Mouse (Mus musculus): Measurements from ENCODE around the gene Cwh43. TPM values are rescaled to one million over a fixed set of nuclear protein-coding genes. Genes with fewer than 3 reads are reported as not detected.
"Not testable (repeated sequence)": the region's sequence is repeated elsewhere in the genome, so short reads cannot be mapped to it uniquely, and the experiment has no call there.

The Cwh43 gene
- total RNA-seq, 2 experiments from 2014 or later = not detected

GRCm38 (mm10) chr5:73468462-73469433 is 62.9 kb downstream of the Cwh43 start:
- ATAC-seq (replicated peaks; ENCODE audit: low FRiP score, poor library complexity, severe bottlenecking) = no peak

DNA sequence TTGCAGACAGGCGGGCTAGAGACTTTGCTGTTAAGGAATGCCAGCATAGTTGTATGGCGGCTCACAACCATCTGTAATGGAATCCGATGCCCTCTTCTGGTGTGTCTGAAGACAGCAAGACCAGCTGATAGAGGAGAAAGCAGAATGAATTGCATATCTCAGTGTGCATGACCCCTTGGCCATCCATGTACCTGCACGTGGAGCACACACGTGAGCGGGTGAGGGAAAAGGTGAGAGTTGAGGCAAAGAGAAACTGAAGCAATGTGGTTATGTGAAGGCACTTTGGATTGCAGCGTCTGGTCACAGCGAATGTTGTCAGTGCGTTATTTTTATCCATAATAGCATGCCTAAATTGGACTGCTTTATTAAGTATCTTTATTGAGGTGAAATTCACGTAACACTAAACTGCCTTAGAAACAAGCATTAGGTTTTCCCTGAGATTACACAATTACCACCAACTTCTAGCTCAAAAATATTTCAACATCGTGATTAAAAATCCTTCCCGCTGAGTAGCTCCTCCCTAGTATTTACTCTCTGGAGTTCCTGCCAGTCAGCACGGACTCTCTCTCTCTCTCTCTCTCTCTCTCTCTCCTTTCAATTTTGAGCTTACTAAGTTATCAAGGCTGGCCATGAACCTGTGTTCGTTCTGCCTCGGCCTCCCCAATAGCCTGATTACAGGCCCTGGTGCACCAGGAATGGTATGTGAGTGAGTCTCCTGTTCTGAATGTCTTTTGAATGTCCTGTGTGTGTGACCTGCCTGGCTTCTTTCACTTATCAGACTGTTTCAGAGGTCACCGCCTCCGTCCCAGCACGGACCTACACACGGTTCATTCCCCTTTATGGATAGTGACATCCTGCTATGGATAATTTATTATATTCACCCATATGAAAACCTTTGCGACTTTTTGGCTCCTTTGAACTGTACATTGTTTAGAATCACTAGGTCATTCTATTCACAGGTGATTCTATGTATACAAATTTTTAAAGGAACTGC is 68.8 kb downstream of the Cwh43 start:
- ATAC-seq (replicated peaks; ENCODE audit: low FRiP score, poor library complexity, severe bottlenecking) = no peak

DNA sequence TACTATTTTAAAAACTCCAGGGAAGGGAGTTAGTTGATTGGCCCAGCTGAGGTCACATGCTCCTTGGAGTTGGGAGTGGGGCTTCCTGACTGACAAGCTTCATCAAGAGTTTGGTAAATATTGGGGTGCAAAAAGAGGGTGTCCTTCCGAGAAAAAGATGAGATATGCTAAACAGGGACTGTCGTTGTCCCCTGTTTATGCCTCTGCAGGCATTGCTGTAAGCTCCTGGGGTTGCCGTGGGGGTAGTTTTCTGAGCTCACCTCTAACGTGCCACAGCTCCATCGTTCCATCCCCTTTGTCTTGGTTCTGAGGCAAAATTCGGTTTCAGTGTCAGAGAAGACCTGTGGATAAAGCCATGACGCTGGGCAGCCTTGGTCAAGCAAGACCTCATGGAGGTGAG is 74.8 kb downstream of the Cwh43 start, which contains the start of gene Dcun1d4:
TSS of gene Dcun1d4 (plus strand) at position 301 of the 400 bp plus-strand sequence.
- no peak for ATAC-seq (replicated peaks; ENCODE audit: low FRiP score, poor library complexity, severe bottlenecking)

GRCm38 (mm10) chr5:73481401-73481800 is 75.5 kb downstream of the Cwh43 start:
- no peak for ATAC-seq (replicated peaks; ENCODE audit: low FRiP score, poor library complexity, severe bottlenecking)

DNA sequence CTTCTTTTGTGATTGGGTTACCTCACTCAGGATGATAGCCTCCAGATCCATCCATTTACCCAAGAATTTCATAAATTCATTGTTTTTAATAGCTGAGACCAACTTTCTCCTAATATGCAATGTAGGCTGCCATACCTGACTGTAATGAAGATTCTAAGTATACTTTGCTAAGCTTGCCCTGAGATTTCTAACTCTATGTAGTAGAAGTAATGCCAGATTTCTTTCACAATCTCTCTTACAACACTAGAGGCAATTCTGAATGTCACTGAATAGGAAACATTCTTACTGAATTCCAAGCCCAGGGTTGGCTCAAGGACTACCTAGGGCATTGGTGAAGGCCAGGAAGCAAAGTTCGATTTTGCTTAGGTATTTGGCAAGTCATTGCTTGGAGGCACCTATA is 76.5 kb downstream of the Cwh43 start:
- ATAC-seq (replicated peaks; ENCODE audit: low FRiP score, poor library complexity, severe bottlenecking) = not testable (repeated sequence)

- ATAC-seq (replicated peaks; ENCODE audit: low FRiP score, poor library complexity, severe bottlenecking) = no peak
Observed at GRCm38 (mm10) chr5:73484016-73484615, 78.2 kb downstream of the Cwh43 start.

GRCm38 (mm10) chr5:73486451-73486850 is 80.6 kb downstream of the Cwh43 start:
- ATAC-seq (replicated peaks; ENCODE audit: low FRiP score, poor library complexity, severe bottlenecking) = no peak

DNA sequence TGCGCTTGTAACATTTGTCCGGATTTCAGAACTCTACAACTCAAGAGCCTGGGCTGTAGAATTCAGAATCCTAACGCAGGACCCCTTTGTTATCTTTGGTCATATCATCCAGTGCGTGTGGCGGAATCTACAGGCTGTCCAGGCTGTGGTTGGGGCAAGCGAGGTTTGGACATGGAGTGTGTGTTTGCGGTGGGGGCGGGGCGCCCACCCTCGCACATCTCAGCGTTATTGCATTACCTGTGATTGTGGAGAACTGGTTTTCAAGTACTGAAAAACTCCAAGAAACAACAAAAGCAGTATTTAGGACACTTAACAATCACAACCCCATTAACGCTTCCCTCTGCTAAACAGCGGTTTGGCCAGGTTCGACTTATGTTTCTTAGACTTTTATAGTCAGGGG is 84.0 kb downstream of the Cwh43 start:
- no peak for ATAC-seq (replicated peaks; ENCODE audit: low FRiP score, poor library complexity, severe bottlenecking)

DNA sequence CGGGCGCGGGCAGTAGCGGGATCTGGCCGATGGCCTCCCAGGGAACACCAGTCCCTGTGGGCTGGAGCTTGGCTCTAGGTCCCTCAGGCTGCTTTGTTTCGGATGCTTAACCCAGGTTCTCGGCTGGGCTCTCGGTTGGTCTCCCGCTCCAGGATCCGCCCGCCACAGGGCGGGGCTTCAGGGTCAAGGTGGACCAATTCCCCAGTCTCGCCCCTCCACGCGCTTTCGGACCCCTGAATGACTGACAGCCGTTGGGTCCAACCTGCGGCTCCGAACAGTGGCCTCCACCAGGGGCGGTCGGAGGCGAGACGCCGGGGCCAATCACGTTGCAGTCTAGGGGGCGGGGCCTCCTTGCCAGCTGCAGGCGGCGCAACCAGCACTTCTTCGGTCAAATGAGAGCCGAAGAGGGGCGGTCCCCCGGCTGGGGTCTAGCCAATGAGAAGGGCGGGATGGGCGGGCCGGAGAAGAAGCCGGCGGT is 84.8 kb downstream of the Cwh43 start:
- peak; percentile 99 for ATAC-seq (replicated peaks; ENCODE audit: low FRiP score, poor library complexity, severe bottlenecking)

- ATAC-seq (replicated peaks; ENCODE audit: low FRiP score, poor library complexity, severe bottlenecking) = no peak
Observed at GRCm38 (mm10) chr5:73491074-73491836, 85.4 kb downstream of the Cwh43 start.

GRCm38 (mm10) chr5:73491837-73492720 is 86.2 kb downstream of the Cwh43 start:
- no peak for ATAC-seq (replicated peaks; ENCODE audit: low FRiP score, poor library complexity, severe bottlenecking)

GRCm38 (mm10) chr5:73497401-73497800 is 91.5 kb downstream of the Cwh43 start:
- no peak for ATAC-seq (replicated peaks; ENCODE audit: low FRiP score, poor library complexity, severe bottlenecking)

DNA sequence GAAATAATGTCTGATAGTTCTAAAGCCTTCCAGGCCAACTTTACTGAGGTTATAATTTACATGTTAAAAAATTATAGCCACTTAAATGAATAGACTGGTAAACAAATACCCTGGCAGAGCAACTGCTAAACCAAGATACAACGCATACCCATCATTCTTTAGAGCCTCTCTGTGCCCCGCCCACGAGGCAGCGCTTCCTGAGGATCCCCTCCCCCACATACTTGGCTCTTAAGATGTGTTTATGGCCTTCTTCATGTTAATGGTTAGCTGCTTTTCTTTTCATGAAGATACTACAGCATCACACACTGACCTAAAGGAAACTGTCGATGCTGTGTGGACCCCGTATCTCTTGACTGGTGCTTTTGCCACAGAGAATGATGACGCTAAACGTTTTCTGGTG is 92.7 kb downstream of the Cwh43 start:
- no peak for ATAC-seq (replicated peaks; ENCODE audit: low FRiP score, poor library complexity, severe bottlenecking)

DNA sequence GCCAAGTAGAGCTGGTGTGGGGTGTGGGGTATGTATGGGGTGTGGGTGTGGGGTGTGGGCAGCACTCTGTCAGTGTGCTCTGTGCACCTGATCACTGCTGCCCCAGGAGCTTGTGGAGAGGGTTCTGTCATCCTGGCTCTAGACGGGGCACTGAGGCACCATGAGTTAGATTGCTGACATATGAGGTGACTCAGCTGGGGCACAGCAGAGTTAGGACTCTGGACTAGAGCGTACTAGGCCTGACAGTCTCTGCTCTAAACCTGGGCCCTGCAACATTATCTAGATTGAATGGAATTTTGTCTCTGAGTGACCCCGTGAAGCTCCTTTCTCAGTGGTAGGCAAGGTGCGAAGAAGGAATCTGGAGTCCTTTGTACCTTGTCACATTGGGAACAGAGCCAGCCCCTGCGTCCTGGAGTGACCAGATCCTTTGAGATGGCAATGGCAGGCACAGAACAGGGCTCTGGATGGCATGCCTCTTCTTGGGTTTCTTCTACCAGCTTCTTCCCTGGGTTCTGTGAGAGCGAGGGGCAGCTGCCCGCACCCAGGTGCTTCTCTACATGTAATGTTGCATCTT is 95.1 kb downstream of the Cwh43 start:
- ATAC-seq (replicated peaks; ENCODE audit: low FRiP score, poor library complexity, severe bottlenecking) = no peak

DNA sequence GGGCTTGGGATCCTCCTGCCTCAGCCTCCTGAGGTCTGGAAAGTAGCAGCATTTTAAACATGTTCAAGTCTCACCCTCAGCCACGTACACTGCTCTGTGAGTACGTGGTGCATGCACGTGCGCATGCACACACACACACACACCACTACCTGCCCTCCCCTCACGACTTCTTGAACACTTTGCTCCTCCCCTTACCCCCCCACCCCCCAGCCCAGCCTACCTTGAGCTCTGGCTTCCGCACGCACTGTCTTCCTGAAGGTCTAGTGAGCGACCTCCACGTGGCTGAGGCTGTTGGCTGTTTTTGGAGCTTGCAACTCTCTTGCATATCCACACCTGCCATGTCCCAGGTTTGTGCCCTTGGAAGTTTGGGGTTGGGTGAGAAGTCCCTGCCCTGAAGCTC is 96.5 kb downstream of the Cwh43 start:
- ATAC-seq (replicated peaks; ENCODE audit: low FRiP score, poor library complexity, severe bottlenecking) = no peak

All from erythroblast, adult 5-6 weeks (primary cell).